In genomic region chr14:118982429-118983045, GRCm38 (mm10) we compare ENCODE assay signal across 7 mouse cellular contexts. TPM values are rescaled to one million over a fixed set of nuclear protein-coding genes. Genes with fewer than 3 reads are reported as not detected.
DNase-seq lines count a peak whose midpoint lies in the region; ATAC-seq and TF ChIP-seq lines count a peak whose summit lies in the region.
"Not testable (repeated sequence)": the region's sequence is repeated elsewhere in the genome, so short reads cannot be mapped to it uniquely, and the experiment has no call there.

No protein-coding gene starts in this region.

- DNase-seq in adrenal gland, postnatal 10 days, result peak; percentile 20
- not testable (repeated sequence) for DNase-seq in gastrocnemius, adult 2 months
- DNase-seq in heart, postnatal 10 days, result peak; percentile 25 to 39
- DNase-seq in lung, embryonic 14.5 days, result peak; percentile 35

- intact Hi-C loops in gastrocnemius, adult 2 months (cut with DNase I), result loop anchor here (10.0 kb wide), 1 partner anchor 68 kb away; no protein-coding TSS in a partner anchor
- intact Hi-C loops in heart, postnatal 10 days (cut with DNase I), result loop anchor here (5.0 kb wide), 1 partner anchor 70 kb away; no protein-coding TSS in a partner anchor

- peak overlapping the region; percentile 48; the same call in 1 of the 2 replicates for H3K27ac ChIP-seq in gastrocnemius, adult 2 months
- peak overlapping the region; percentile 10; the same call in 1 of the 2 replicates for H3K27ac ChIP-seq in kidney, embryonic 16.5 days (ENCODE audit: low read length)
- not testable (repeated sequence) for H3K27ac ChIP-seq in lung, embryonic 14.5 days (ENCODE audit: low read depth)
- H3K27ac ChIP-seq in stomach, embryonic 15.5 days, result peak overlapping the region; percentile 22; the same call in 1 of the 2 replicates

- H3K27me3 ChIP-seq in kidney, embryonic 16.5 days (ENCODE audit: insufficient read depth, low read length); lung, embryonic 14.5 days (ENCODE audit: insufficient read depth, low read length); stomach, embryonic 15.5 days (replicated peaks): not testable (repeated sequence)

- H3K4me2 ChIP-seq in kidney, embryonic 16.5 days (replicated peaks; ENCODE audit: low read depth, low read length); lung, embryonic 14.5 days; stomach, embryonic 15.5 days: not testable (repeated sequence)

- TF ChIP-seq CTCF in gastrocnemius, adult 2 months (IDR thresholded peaks at IDR 0.05); lung, embryonic 14.5 days (IDR thresholded peaks at IDR 0.05; ENCODE audit: low read depth): not testable (repeated sequence)

- H3K9ac ChIP-seq in kidney, embryonic 16.5 days (replicated peaks; ENCODE audit: low read length); lung, embryonic 14.5 days; stomach, embryonic 15.5 days: not testable (repeated sequence)

- WGBS in kidney, embryonic 16.5 days, result 68% methylated on average over 8 of the region's 11 CpGs
- WGBS in lung, embryonic 14.5 days, result 77% methylated on average over 8 of the region's 11 CpGs
- WGBS in stomach, embryonic 15.5 days, result 71% methylated on average over 7 of the region's 11 CpGs

- not testable (repeated sequence) for H3K4me1 ChIP-seq in kidney, embryonic 16.5 days (ENCODE audit: insufficient read depth, low read length); lung, embryonic 14.5 days (ENCODE audit: insufficient read depth); stomach, embryonic 15.5 days

- peaks cover 26% of the 10 kb centered on the region for H3K36me3 ChIP-seq in kidney, embryonic 16.5 days (ENCODE audit: insufficient read depth, low read length)
- peaks cover 66% of the 10 kb centered on the region for H3K36me3 ChIP-seq in lung, embryonic 14.5 days (ENCODE audit: insufficient read depth)
- peaks cover 19% of the 10 kb centered on the region for H3K36me3 ChIP-seq in stomach, embryonic 15.5 days

- peak; percentile 52; the same call in 1 of the 2 replicates for ATAC-seq in kidney, embryonic 16.5 days (ENCODE audit: low FRiP score, low TSS enrichment)
- 0 out of 2 replicates have a peak, but pooled peaks have one; percentile 61 for ATAC-seq in lung, embryonic 14.5 days (ENCODE audit: insufficient read depth)
- ATAC-seq in monocyte, adult 5-6 weeks (replicated peaks; ENCODE audit: insufficient number of reproducible peaks, low FRiP score, low TSS enrichment, poor library complexity, severe bottlenecking), result 0 out of 2 replicates have a peak, but pooled peaks have one; percentile 40
- ATAC-seq in stomach, embryonic 15.5 days (ENCODE audit: insufficient read depth, low FRiP score, low read depth), result not testable (repeated sequence)

- not testable (repeated sequence) for H3K4me3 ChIP-seq in gastrocnemius, adult 2 months; kidney, embryonic 16.5 days (ENCODE audit: low read length); lung, embryonic 14.5 days (ENCODE audit: low read depth, low read length); stomach, embryonic 15.5 days (replicated peaks)

- not testable (repeated sequence) for H3K9me3 ChIP-seq in kidney, embryonic 16.5 days (ENCODE audit: low read length); lung, embryonic 14.5 days (ENCODE audit: low read depth, low read length); stomach, embryonic 15.5 days

RNA-seq across cellular contexts. Expression of gene Dnajc3, which starts 44.8 kb away (rescaled TPM):
- 10 to 100 TPM; 42.4 to 50.9 TPM for total RNA-seq in adrenal gland, postnatal 10 days (2021)
- total RNA-seq in gastrocnemius, adult 2 months (2021), result 10 to 100 TPM; 18.3 to 25.0 TPM
- 10 to 100 TPM; 26.4 to 27.1 TPM for total RNA-seq in heart, postnatal 10 days (2021)
- 48.9 and 52.3 TPM in 2 replicates for polyA plus RNA-seq in kidney, embryonic 16.5 days (2015; fragmentation: Nextera tagmentation; extraction: Ambion mirVana)
- 55.5 and 59.8 TPM in 2 replicates for polyA plus RNA-seq in lung, embryonic 14.5 days (2014; fragmentation: Nextera tagmentation; extraction: Ambion mirVana)
- total RNA-seq in monocyte, adult 5-6 weeks (2017), result 73.5 to 105 TPM (median 85.8 TPM) in 3 replicates
- 64.4 and 68.3 TPM in 2 replicates for polyA plus RNA-seq in stomach, embryonic 15.5 days (2015; fragmentation: Nextera tagmentation; extraction: Ambion mirVana)

RNA-seq across cellular contexts. Expression of gene Dzip1, which starts 57.3 kb away (rescaled TPM):
- 10 to 100 TPM; 12.3 to 15.7 TPM for total RNA-seq in adrenal gland, postnatal 10 days (2021)
- total RNA-seq in gastrocnemius, adult 2 months (2021), result 1 to 10 TPM; 1.6 to 2.6 TPM
- 1 to 10 TPM; 4.0 to 5.4 TPM for total RNA-seq in heart, postnatal 10 days (2021)
- polyA plus RNA-seq in kidney, embryonic 16.5 days (2015; fragmentation: Nextera tagmentation; extraction: Ambion mirVana), result 15.8 and 18.6 TPM in 2 replicates
- polyA plus RNA-seq in lung, embryonic 14.5 days (2014; fragmentation: Nextera tagmentation; extraction: Ambion mirVana), result 26.9 and 28.5 TPM in 2 replicates
- total RNA-seq in monocyte, adult 5-6 weeks (2017), result 0.67 to 1.1 TPM (median 0.68 TPM) in 3 replicates
- polyA plus RNA-seq in stomach, embryonic 15.5 days (2015; fragmentation: Nextera tagmentation; extraction: Ambion mirVana), result 13.3 and 13.5 TPM in 2 replicates
